Mouse (Mus musculus) thymus, adult 2 months (tissue): ENCODE measurements around the gene D930007J09Rik. TPM values are rescaled to one million over a fixed set of nuclear protein-coding genes. Genes with fewer than 3 reads are reported as not detected.

ENCODE experiments used
- DNase-seq: peaks from one replicate; pipeline ENCODE4 v3.0.0; 2021
- H3K27ac ChIP-seq: fragments of 200-500 bp; 2 replicates; pipeline ENCODE4 v1.5.1; 2012; ENCODE audit warnings: low read length, control low read depth; ENCODE audit not compliant: control insufficient read depth, insufficient read depth
- H3K27me3 ChIP-seq: fragments of 200-500 bp; 2 replicates; pipeline ENCODE4 v1.6.1; 2012; ENCODE audit warnings: mild to moderate bottlenecking, low read length, moderate library complexity, mixed read lengths; ENCODE audit not compliant: control insufficient read depth, insufficient read depth
- H3K36me3 ChIP-seq: fragments of 200-500 bp; 2 replicates; pipeline ENCODE4 v1.6.1; 2012; ENCODE audit warnings: mild to moderate bottlenecking, low read length, moderate library complexity; ENCODE audit not compliant: control insufficient read depth, insufficient read depth
- H3K4me1 ChIP-seq: fragments of 200-500 bp; replicated peaks from 2 replicates; pipeline ENCODE4 v1.6.1; 2012; ENCODE audit warnings: low read length; ENCODE audit not compliant: control insufficient read depth, insufficient read depth
- H3K4me3 ChIP-seq: fragments of 200-500 bp; 2 replicates; pipeline ENCODE4 v1.5.1; 2012; ENCODE audit warnings: mild to moderate bottlenecking, low read length, control low read depth, moderate library complexity; ENCODE audit not compliant: control insufficient read depth, insufficient read depth
- CTCF ChIP-seq: fragments of 200-500 bp; IDR thresholded peaks from 2 replicates; pipeline ENCODE4 v1.5.1; 2012; ENCODE audit warnings: mild to moderate bottlenecking, control low read depth, low read length, moderate library complexity, borderline replicate concordance; ENCODE audit not compliant: control insufficient read depth, poor library complexity, insufficient read depth; ENCODE audit errors: extremely low read depth
- POLR2A ChIP-seq: fragments of 200-500 bp; IDR thresholded peaks from 2 replicates; pipeline ENCODE4 v1.6.1; 2012; ENCODE audit warnings: mild to moderate bottlenecking, low read length, control low read depth, moderate library complexity; ENCODE audit not compliant: control insufficient read depth, poor library complexity, insufficient read depth; ENCODE audit errors: extremely low read depth
- WGBS: fragments of 180-500 bp; shearing (Covaris S2); methylation state at CpG from one replicate; pipeline ENCODE4 v1.1.7; 2018; 5-methylcytosine and 5-hydroxymethylcytosine counted together
- polyA plus RNA-seq: library from polyadenylated mRNA; depleted of rRNA; stranded (reverse); fragments of >200 nt; gene quantifications from 2 replicates; pipeline ENCODE4 v1.2.3, GENCODE M21; 2012

D930007J09Rik gene
- polyA plus RNA-seq, 1 experiment = not detected

DNA sequence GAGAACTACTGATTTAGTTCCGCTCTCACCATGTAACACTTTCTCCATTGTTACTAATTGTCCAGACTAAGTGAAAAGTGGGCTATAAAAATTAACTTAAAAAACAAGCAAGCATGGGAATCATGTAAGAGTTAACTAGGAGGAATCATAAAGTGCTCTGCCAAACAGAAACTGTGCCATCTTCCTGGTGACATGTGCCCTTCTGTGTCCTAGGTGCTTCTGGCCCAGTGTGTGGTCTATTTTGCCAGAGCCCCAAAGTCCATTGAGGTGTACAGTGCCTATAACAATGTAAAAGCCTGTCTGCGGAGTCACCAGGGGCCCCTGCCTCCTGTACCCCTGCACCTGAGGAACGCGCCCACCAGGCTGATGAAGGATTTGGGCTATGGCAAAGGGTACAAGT, 19.0 kb upstream of the D930007J09Rik start:
- 98% methylated on average over 4 of the region's 4 CpGs for WGBS
- H3K27me3 ChIP-seq = no peaks in the 10 kb centered on the region
- no peak for DNase-seq
- H3K36me3 ChIP-seq = peaks cover 28% of the 10 kb centered on the region
- no peak overlapping the region for H3K27ac ChIP-seq
- H3K4me1 ChIP-seq = no peaks in the 10 kb centered on the region
- TF ChIP-seq POLR2A = no peak
- TF ChIP-seq CTCF = no peak
- no peak overlapping the region for H3K4me3 ChIP-seq

- Histone ChIP-seq H3K27ac (no peak overlapping the region), H3K27me3 (no peaks in the 10 kb centered on the region), H3K4me1 (no peaks in the 10 kb centered on the region), H3K36me3 (peaks cover 33% of the 10 kb centered on the region), H3K4me3 (no peak overlapping the region)
- WGBS = 96% methylated on average over 5 of the region's 5 CpGs
- no peak for DNase-seq
- no peak for TF ChIP-seq POLR2A
- no peak for TF ChIP-seq CTCF
Measured at GRCm38 (mm10) chr13:32819926-32820325, 17.3 kb upstream of the D930007J09Rik start.

DNA sequence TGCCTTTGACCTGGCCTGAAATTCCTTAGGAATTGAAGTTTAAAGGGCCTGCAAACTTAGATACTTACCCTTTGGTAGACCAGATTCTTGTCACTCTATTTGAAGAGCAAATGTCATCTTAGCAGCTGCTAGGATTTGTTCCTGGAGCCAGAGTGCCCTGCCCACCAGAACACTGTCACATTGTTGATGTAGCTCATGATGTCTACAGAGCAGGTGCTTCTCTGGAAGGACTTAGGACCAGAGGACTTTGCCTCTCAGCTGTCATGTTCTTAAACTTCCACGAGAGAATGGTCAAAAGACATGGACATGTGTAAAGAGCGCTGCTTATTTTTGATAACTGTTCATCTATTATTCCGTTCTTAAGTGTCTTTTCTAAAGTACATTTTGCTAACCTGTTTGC, 16.6 kb upstream of the D930007J09Rik start:
- DNase-seq = no peak
- Histone ChIP-seq H3K36me3 (peaks cover 35% of the 10 kb centered on the region), H3K27ac (no peak overlapping the region), H3K4me3 (no peak overlapping the region), H3K27me3 (no peaks in the 10 kb centered on the region), H3K4me1 (no peaks in the 10 kb centered on the region)
- no peak for TF ChIP-seq CTCF
- no peak for TF ChIP-seq POLR2A
- WGBS = 98% methylated on average over 3 of the region's 3 CpGs

- H3K4me3 ChIP-seq = no peak overlapping the region
- DNase-seq = no peak
- 57% methylated on average over 3 of the region's 3 CpGs for WGBS
- H3K36me3 ChIP-seq = peaks cover 28% of the 10 kb centered on the region
- peaks cover 5% of the 10 kb centered on the region for H3K4me1 ChIP-seq
- H3K27me3 ChIP-seq = no peaks in the 10 kb centered on the region
- no peak overlapping the region for H3K27ac ChIP-seq
- no peak for TF ChIP-seq CTCF
- no peak for TF ChIP-seq POLR2A
Measured at GRCm38 (mm10) chr13:32807624-32808023, 5.0 kb upstream of the D930007J09Rik start.

- no peak overlapping the region for H3K4me3 ChIP-seq
- 97% methylated on average over 7 of the region's 7 CpGs for WGBS
- DNase-seq = no peak
Measured at GRCm38 (mm10) chr13:32806820-32807219, 4.2 kb upstream of the D930007J09Rik start.

GRCm38 (mm10) chr13:32803701-32804345, 1.2 kb upstream of the D930007J09Rik start:
- peaks cover 20% of the 10 kb centered on the region for H3K36me3 ChIP-seq
- DNase-seq = no peak
- WGBS = 95% methylated on average over 4 of the region's 4 CpGs
- H3K4me3 ChIP-seq = no peak overlapping the region
- H3K27ac ChIP-seq = no peak overlapping the region
- H3K4me1 ChIP-seq = peaks cover 7% of the 10 kb centered on the region
- no peaks in the 10 kb centered on the region for H3K27me3 ChIP-seq
- no peak for TF ChIP-seq CTCF
- TF ChIP-seq POLR2A = no peak

More at GRCm38 (mm10) chr13:32806820-32807219, 4.2 kb upstream of the D930007J09Rik start:
- Histone ChIP-seq H3K27ac (no peak overlapping the region), H3K27me3 (no peaks in the 10 kb centered on the region), H3K36me3 (peaks cover 25% of the 10 kb centered on the region), H3K4me1 (peaks cover 7% of the 10 kb centered on the region)
- TF ChIP-seq CTCF (no peak), POLR2A (no peak)
